Mouse (Mus musculus) urinary bladder, adult 18-20 months (tissue): ENCODE measurements around the gene Mphosph6.

Source experiments
- DNase-seq, 2 experiments: peaks; one replicate each; pipeline ENCODE4 v3.0.0; 2022; ENCODE audit warnings: low spot score in 2 of 2, mixed read lengths in 2 of 2

Gene Mphosph6

GRCm38 (mm10) chr8:117771115-117771836 is 30.5 kb downstream of the Mphosph6 start:
- no peak for DNase-seq

GRCm38 (mm10) chr8:117768971-117769370 is 32.8 kb downstream of the Mphosph6 start:
- DNase-seq: no peak

GRCm38 (mm10) chr8:117765947-117766346 is 35.8 kb downstream of the Mphosph6 start:
- no peak for DNase-seq

- no peak for DNase-seq
Observed at GRCm38 (mm10) chr8:117764625-117765024, 37.1 kb downstream of the Mphosph6 start.

GRCm38 (mm10) chr8:117762776-117763175 is 39.0 kb downstream of the Mphosph6 start:
- no peak for DNase-seq

- DNase-seq: no peak
Observed at GRCm38 (mm10) chr8:117757900-117758299, 43.8 kb downstream of the Mphosph6 start.

GRCm38 (mm10) chr8:117749436-117749835 is 52.3 kb downstream of the Mphosph6 start:
- DNase-seq: no peak

GRCm38 (mm10) chr8:117747886-117748730 is 53.6 kb downstream of the Mphosph6 start:
- no peak for DNase-seq

GRCm38 (mm10) chr8:117747428-117747827 is 54.3 kb downstream of the Mphosph6 start:
- DNase-seq: no peak

- DNase-seq: no peak
Observed at GRCm38 (mm10) chr8:117746651-117747050, 55.1 kb downstream of the Mphosph6 start.

- DNase-seq: peak in 1 of 2 experiments; percentile 35
Observed at GRCm38 (mm10) chr8:117742431-117743012, 59.2 kb downstream of the Mphosph6 start.
